Comparison of ENCODE assay signal across 9 mouse cellular contexts in genomic region chr4:41554994-41555663, GRCm38 (mm10). TPM values are rescaled to one million over a fixed set of nuclear protein-coding genes. Genes with fewer than 3 reads are reported as not detected.
DNase-seq lines count a peak whose midpoint lies in the region; ATAC-seq and TF ChIP-seq lines count a peak whose summit lies in the region.
"Had no signal": no experiment of that assay in that cellular context is flagged by ENCODE, and none has a peak within 500 bp of the region (broad histone marks: within the 10 kb centered on the region; RNA-seq: fewer than 3 reads in every experiment).

No protein-coding gene starts in this region.

- no peak for TF ChIP-seq EP300 in stomach, postnatal 0 days (optimal IDR thresholded peaks at IDR 0.05)

- no peak overlapping the region for H3K4me3 ChIP-seq in stomach, embryonic 15.5 days (replicated peaks)
- no peak overlapping the region for H3K4me3 ChIP-seq in stomach, postnatal 0 days (ENCODE audit: low read depth, low read length)
- H3K4me3 ChIP-seq in liver, embryonic 16.5 days (ENCODE audit: low read depth, low read length), result no peak overlapping the region
- H3K4me3 ChIP-seq: liver, embryonic 13.5 days had no signal

- no peak overlapping the region for H3K4me2 ChIP-seq in stomach, embryonic 15.5 days
- no peak overlapping the region for H3K4me2 ChIP-seq in stomach, postnatal 0 days (replicated peaks; ENCODE audit: low read depth)
- H3K4me2 ChIP-seq in liver, embryonic 16.5 days (ENCODE audit: low read depth, low read length), result no peak overlapping the region
- H3K4me2 ChIP-seq: liver, embryonic 13.5 days had no signal

- no peaks in the 10 kb centered on the region for H3K9me3 ChIP-seq in stomach, embryonic 15.5 days
- no peaks in the 10 kb centered on the region for H3K9me3 ChIP-seq in stomach, postnatal 0 days (ENCODE audit: control insufficient read depth, low read length)
- no peaks in the 10 kb centered on the region for H3K9me3 ChIP-seq in liver, embryonic 16.5 days (replicated peaks; ENCODE audit: control insufficient read depth, low read length)
- H3K9me3 ChIP-seq: liver, embryonic 13.5 days had no signal

- H3K36me3 ChIP-seq in stomach, embryonic 15.5 days, result no peaks in the 10 kb centered on the region
- H3K36me3 ChIP-seq in stomach, postnatal 0 days (ENCODE audit: control insufficient read depth, insufficient read depth, low read length), result no peaks in the 10 kb centered on the region
- H3K36me3 ChIP-seq in liver, embryonic 16.5 days (ENCODE audit: control insufficient read depth, insufficient read depth), result no peaks in the 10 kb centered on the region
- H3K36me3 ChIP-seq: liver, embryonic 13.5 days had no signal

- 0 out of 2 replicates have a peak overlapping the region, but pooled peaks have one; percentile 6 for H3K27ac ChIP-seq in stomach, embryonic 15.5 days
- H3K27ac ChIP-seq in stomach, postnatal 0 days (replicated peaks), result no peak overlapping the region
- H3K27ac ChIP-seq in liver, embryonic 16.5 days (ENCODE audit: low read length), result 0 out of 2 replicates have a peak overlapping the region, but pooled peaks have one; percentile 20
- H3K27ac ChIP-seq: liver, embryonic 13.5 days had no signal

- ATAC-seq in stomach, embryonic 15.5 days (ENCODE audit: insufficient read depth, low FRiP score, low read depth), result no peak
- no peak; the same call in 1 of the 2 replicates for ATAC-seq in stomach, postnatal 0 days (ENCODE audit: low FRiP score, low TSS enrichment)
- ATAC-seq in liver, embryonic 16.5 days (ENCODE audit: low read depth), result peak; percentile 27; the same call in 1 of the 2 replicates

- 59% methylated on average over 14 of the region's 14 CpGs for WGBS in stomach, embryonic 15.5 days
- 61% methylated on average over 14 of the region's 14 CpGs for WGBS in stomach, postnatal 0 days
- WGBS in liver, embryonic 16.5 days (ENCODE audit: insufficient replicate concordance), result 23% methylated on average over 14 of the region's 14 CpGs

- no peak for TF ChIP-seq CTCF in stomach, postnatal 0 days (IDR thresholded peaks at IDR 0.05; ENCODE audit: low read depth)

- H3K27me3 ChIP-seq in stomach, embryonic 15.5 days (replicated peaks), result no peaks in the 10 kb centered on the region
- H3K27me3 ChIP-seq in stomach, postnatal 0 days (ENCODE audit: control insufficient read depth, insufficient read depth, low read length), result no peaks in the 10 kb centered on the region
- no peaks in the 10 kb centered on the region for H3K27me3 ChIP-seq in liver, embryonic 16.5 days (ENCODE audit: control insufficient read depth, insufficient read depth, low read depth, low read length)
- H3K27me3 ChIP-seq: liver, embryonic 13.5 days had no signal

- intact Hi-C loops in heart, postnatal 36 days (cut with DNase I), result no loop called here

- H3K4me1 ChIP-seq in stomach, embryonic 15.5 days, result no peaks in the 10 kb centered on the region; the same call in 1 of the 2 replicates
- H3K4me1 ChIP-seq in stomach, postnatal 0 days (replicated peaks; ENCODE audit: control insufficient read depth, insufficient read depth), result no peaks in the 10 kb centered on the region
- no peaks in the 10 kb centered on the region for H3K4me1 ChIP-seq in liver, embryonic 16.5 days (ENCODE audit: control insufficient read depth, low read depth, low read length)

- DNase-seq in cerebellum, adult 11-12 months, result peak; percentile 38
- no peak for DNase-seq in cerebellum, postnatal 4 days (ENCODE audit: low spot score in 2 of 2)
- no peak for DNase-seq in stomach, postnatal 0 days (ENCODE audit: low spot score)
- peak; percentile 69 to 75 for DNase-seq in heart, postnatal 36 days
- DNase-seq in left cerebral cortex, adult 8-10 months (ENCODE audit: low spot score in 2 of 2), result no peak
- no peak for DNase-seq in frontal cortex, postnatal 10 days (ENCODE audit: low spot score in 2 of 2)
- DNase-seq: liver, embryonic 13.5 days had no signal

- H3K9ac ChIP-seq in stomach, embryonic 15.5 days, result no peak overlapping the region
- H3K9ac ChIP-seq in stomach, postnatal 0 days (ENCODE audit: low read length), result no peak overlapping the region
- H3K9ac ChIP-seq in liver, embryonic 16.5 days (ENCODE audit: low read depth, low read length), result no peak overlapping the region
- H3K9ac ChIP-seq: liver, embryonic 13.5 days had no signal

RNA-seq across cellular contexts. Expression of gene Fam219a, which starts 14.2 kb away (rescaled TPM):
- polyA plus RNA-seq in stomach, embryonic 15.5 days (2015; fragmentation: Nextera tagmentation; extraction: Ambion mirVana), result 2.9 and 3.5 TPM in 2 replicates
- 1.4 and 2.4 TPM in 2 replicates for polyA plus RNA-seq in stomach, postnatal 0 days (2015; fragmentation: Nextera tagmentation; extraction: Ambion mirVana)
- total RNA-seq in heart, postnatal 36 days (2021), result 10 to 100 TPM; 14.7 to 15.1 TPM
- polyA plus RNA-seq in liver, embryonic 16.5 days (2015; fragmentation: Nextera tagmentation; extraction: Ambion mirVana), result 0.67 and 0.98 TPM in 2 replicates
- 100 to 1,000 TPM; 201 to 205 (median 202) TPM for total RNA-seq in left cerebral cortex, adult 8-10 months (2022)

RNA-seq across cellular contexts. Expression of gene Dnaic1, which starts 14.4 kb away (rescaled TPM):
- 3.0 and 3.7 TPM in 2 replicates for polyA plus RNA-seq in stomach, embryonic 15.5 days (2015; fragmentation: Nextera tagmentation; extraction: Ambion mirVana)
- 6.0 and 6.5 TPM in 2 replicates for polyA plus RNA-seq in stomach, postnatal 0 days (2015; fragmentation: Nextera tagmentation; extraction: Ambion mirVana)
- 1 to 10 TPM; 2.6 to 3.7 TPM for total RNA-seq in heart, postnatal 36 days (2021)
- 4.3 and 4.9 TPM in 2 replicates for polyA plus RNA-seq in liver, embryonic 16.5 days (2015; fragmentation: Nextera tagmentation; extraction: Ambion mirVana)
- total RNA-seq in left cerebral cortex, adult 8-10 months (2022), result 10 to 100 TPM in 1 of 4 experiments, 1 to 10 TPM in 3; 7.7 to 11.7 (median 9.6) TPM

RNA-seq across cellular contexts. Expression of gene 1110017D15Rik, which starts 38.0 kb away (rescaled TPM):
- polyA plus RNA-seq in stomach, embryonic 15.5 days (2015; fragmentation: Nextera tagmentation; extraction: Ambion mirVana), result 0.30 and 0.55 TPM in 2 replicates
- polyA plus RNA-seq in stomach, postnatal 0 days (2015; fragmentation: Nextera tagmentation; extraction: Ambion mirVana), result 0.51 and 0.53 TPM in 2 replicates
- under 1 TPM in 1 of 2 experiments, not detected in 1; 0.43 TPM for total RNA-seq in heart, postnatal 36 days (2021)
- not detected in 2 replicates for polyA plus RNA-seq in liver, embryonic 16.5 days (2015; fragmentation: Nextera tagmentation; extraction: Ambion mirVana)
- 1 to 10 TPM; 2.7 to 5.7 (median 4.3) TPM for total RNA-seq in left cerebral cortex, adult 8-10 months (2022)
- polyA plus RNA-seq: liver, embryonic 13.5 days had no signal

RNA-seq across cellular contexts. Expression of gene AI464131, which starts 52.3 kb away (rescaled TPM):
- 5.7 and 6.4 TPM in 2 replicates for polyA plus RNA-seq in stomach, embryonic 15.5 days (2015; fragmentation: Nextera tagmentation; extraction: Ambion mirVana)
- polyA plus RNA-seq in stomach, postnatal 0 days (2015; fragmentation: Nextera tagmentation; extraction: Ambion mirVana), result 3.9 and 4.5 TPM in 2 replicates
- 10 to 100 TPM; 11.6 to 11.8 TPM for total RNA-seq in heart, postnatal 36 days (2021)
- polyA plus RNA-seq in liver, embryonic 16.5 days (2015; fragmentation: Nextera tagmentation; extraction: Ambion mirVana), result 1.6 and 1.8 TPM in 2 replicates
- total RNA-seq in left cerebral cortex, adult 8-10 months (2022), result 10 to 100 TPM; 20.9 to 26.5 (median 23.3) TPM

Comparison
In these comparisons a context has a peak if more than half of its experiments do, and no peak if none do; other contexts are left out.
1. DNase-seq: peak in cerebellum, adult 11-12 months (single experiment) and heart, postnatal 36 days (2 of 2); none in cerebellum, postnatal 4 days (0 of 2), stomach, postnatal 0 days (single experiment), left cerebral cortex, adult 8-10 months (0 of 2) and frontal cortex, postnatal 10 days (0 of 2).